Mouse (Mus musculus) monocyte, adult 5-6 weeks (primary cell): ENCODE measurements around the gene Pebp1. TPM values are rescaled to one million over a fixed set of nuclear protein-coding genes. Genes with fewer than 3 reads are reported as not detected.

Experiments used
- ATAC-seq: fragments of 153-309, 156-312 bp; replicated peaks from 2 replicates; pipeline ENCODE4 v1.8.0; 2017; ENCODE audit warnings: mild to moderate bottlenecking; ENCODE audit not compliant: low TSS enrichment, insufficient number of reproducible peaks, severe bottlenecking, poor library complexity, low FRiP score
- total RNA-seq: library from RNA; stranded (forward); fragments of 200-1000, 200-491, 200-594 nt; gene quantifications from 3 replicates; pipeline ENCODE4 v1.2.3, GENCODE M21; 2017

The Pebp1 gene
- total RNA-seq, 1 experiment from 2014 or later: 27.5 TPM

GRCm38 (mm10) chr5:117291312-117291711 is 3.9 kb upstream of the Pebp1 start:
- ATAC-seq: no peak

DNA sequence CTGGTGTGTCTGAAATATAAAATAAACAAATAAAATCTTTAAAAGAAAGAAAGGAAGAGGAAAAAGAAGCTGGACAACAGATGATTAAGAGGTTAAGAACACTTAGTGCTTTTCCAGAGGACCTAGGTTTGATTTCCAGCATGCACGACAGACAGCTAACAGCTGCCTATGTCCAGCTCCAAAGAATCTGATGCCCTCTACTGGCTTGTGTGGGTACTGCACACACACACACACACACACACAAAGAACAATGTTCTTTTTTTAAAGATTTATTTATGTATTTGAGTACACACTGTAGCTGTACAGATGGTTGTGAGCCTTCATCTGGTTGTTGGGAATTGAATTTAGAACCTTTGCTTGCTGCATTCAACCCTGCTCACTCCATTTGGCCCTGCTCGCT is 2.7 kb upstream of the Pebp1 start:
- no peak for ATAC-seq

DNA sequence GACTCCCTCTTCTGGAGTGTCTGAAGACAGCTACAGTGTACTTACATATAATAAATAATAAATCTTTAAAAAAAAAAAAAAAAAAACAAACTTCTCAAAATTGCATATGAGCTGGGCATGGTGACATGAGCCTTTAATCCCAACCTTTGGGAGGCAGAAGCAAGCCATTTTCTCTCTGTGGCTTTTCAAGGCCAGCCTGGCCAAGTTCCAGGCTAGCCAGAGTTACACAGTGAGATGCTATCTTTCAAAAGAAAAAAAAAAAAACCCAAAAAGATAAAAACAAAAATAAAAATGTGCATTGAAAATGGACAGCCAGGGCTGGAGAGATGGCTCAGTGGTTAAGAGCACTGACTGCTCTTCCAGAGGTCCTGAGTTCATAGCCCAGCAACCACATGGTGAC is 2.2 kb upstream of the Pebp1 start:
- ATAC-seq: no peak

GRCm38 (mm10) chr5:117286286-117286685 is 1.1 kb downstream of the Pebp1 start:
- ATAC-seq: no peak

- ATAC-seq: no peak
These were observed 2.2 kb downstream of the Pebp1 start for GRCm38 (mm10) chr5:117285266-117285665.

DNA sequence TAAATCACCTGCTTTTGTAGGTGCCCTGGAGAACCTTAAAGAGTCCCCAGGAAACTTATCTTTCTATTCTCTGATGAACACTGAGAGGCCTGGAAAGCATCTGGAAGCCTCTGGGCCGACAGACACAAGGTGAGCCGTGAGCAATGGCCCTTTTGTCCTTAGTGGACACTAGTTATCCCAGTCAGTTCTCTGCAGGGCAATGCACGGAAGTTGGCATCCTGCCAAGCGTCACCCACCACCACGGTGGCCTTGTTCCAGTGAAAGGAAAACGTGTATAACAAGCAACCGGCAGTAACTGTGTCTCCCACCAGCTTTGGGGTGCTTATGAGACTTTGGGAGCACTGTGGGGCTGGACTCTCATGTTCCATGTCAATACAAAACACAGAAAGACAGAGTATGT is 2.7 kb downstream of the Pebp1 start:
- no peak for ATAC-seq

DNA sequence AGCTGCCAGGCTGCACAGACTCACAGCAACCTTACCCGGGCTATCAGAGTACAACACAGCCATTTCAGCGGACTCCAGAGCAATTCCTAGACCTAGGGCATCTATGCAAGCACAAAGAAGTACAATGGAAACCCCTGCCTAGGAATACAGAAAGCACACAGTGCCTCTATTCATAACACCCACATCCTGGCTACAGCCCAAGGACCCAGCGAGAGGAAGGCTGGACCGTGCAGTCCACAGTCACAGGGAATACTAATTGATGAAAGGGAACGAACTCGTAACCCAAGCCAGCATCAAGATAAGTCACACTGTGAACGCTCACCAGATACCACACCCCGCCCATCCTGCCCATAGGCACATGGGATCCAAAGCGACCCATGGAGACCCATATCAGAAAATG is 3.4 kb downstream of the Pebp1 start:
- ATAC-seq: no peak

DNA sequence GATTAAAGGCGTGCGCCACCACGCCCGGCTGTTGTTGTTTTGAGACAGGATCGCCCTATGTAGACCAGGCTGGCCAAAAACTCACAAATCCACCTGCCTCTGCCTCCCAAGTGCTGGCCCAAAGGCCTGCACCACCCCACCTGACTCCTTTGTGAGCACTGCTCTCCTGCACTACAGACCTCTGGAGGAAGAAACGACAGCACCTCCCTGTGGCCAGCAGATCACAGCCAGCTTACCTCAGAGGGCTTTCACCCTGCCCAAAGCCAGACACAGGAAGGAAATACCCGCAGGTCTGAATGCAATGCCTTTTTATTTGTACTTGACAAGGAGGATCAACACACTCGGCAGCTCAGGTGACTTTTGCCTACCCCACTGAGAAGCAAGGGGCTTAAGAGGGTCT is 5.1 kb downstream of the Pebp1 start:
- ATAC-seq: no peak

DNA sequence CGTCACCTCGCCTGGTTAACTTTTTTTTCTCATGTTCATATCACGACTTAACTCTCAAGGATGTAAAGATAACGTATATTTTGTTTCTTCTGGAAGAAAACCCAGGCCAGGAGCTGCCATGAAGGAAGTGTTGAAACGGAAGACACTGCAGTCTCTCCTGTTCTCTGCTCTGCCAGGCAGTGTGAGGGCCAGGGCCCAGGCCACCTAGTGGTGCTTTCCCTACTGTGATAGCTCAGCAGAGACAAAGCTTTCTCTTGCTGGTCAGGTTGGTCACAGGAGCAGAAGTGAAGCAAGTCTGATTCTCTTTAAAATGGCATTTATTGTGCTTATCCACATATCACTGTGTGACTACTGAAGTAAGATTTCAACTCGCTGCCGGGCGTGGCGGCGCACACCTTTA is 5.9 kb downstream of the Pebp1 start:
- no peak for ATAC-seq

GRCm38 (mm10) chr5:117279669-117280050 is 7.8 kb downstream of the Pebp1 start:
- no peak for ATAC-seq

DNA sequence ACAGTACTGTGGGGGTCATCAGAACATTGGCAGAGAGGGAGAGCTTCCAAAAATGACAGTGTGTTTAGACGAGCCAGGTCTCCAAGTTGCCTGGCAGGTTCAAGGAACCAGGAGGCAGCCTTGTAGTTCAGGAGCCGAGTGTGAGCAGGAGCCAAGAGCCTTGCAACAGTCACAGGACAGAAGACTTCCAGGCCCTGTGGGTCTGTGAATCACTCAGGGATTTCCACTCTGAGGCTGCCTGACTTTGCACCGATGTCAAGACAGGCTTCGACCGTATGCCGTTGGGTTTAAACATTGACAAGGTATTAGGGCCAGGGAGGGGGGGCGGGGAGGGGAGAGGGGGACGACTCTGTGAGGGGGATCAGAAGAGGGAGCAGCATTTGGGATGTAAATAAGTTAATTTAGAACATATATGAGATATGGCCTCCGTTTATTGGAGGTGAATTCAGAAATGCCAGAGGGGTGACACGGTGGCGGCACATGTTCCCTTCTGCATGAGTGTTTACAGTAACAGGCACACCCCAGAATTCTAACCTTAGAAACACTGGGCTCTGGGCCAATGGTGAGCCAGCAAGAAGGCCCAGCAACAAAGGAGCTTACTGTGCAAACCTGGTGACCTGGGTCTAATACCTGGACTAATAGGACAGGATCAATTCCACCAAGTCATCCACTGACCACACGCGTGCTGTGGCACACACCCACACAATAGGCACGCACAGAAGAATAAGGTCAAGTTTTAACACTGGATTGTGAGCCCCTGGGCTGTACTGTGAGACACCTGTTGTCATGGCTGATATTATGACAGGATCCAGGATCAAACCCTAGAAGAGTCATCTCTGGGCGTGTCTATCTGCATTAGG is 8.4 kb downstream of the Pebp1 start:
- no peak for ATAC-seq

GRCm38 (mm10) chr5:117277784-117278183 is 9.6 kb downstream of the Pebp1 start:
- ATAC-seq: no peak

DNA sequence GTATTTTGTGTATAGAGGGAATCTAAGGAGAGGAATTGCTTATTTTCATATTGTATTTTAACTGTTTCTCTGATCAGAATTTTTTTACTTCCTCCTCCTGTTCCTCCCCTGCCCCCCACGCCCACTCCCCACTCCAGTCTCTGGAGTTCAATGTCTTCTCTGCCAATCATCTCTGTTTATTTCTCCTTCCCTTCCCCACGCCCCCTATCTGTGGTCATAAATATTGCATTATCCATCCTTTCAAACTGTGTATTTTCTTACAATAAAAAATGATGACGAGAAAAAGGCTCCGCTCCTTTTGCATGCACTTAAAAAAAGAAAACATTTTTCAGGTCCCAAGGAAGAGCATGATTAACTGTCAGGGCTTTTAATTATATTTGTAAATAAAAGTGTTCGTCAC is 12.6 kb downstream of the Pebp1 start:
- ATAC-seq: no peak

GRCm38 (mm10) chr5:117271945-117272344 is 15.5 kb downstream of the Pebp1 start:
- no peak for ATAC-seq

DNA sequence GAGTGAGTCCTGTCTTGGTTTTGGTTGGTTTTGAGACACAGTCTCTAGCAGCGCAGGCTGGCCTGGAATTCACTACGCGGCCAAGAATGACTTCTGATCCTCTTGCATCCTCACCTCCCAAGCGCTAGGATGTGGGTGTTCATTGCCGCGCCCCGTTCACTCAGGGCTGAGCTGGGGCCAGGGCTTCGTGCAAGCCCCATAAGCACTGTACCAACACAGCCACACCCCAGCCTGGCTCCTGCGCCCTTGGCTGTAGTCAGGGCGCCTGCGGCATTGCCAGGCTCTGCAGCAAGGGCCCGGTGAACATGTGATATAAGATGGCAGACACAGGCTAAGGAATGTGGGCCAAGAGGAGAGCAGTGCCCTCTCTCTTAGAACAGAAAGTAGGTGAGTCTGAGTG is 18.0 kb downstream of the Pebp1 start:
- no peak for ATAC-seq

- ATAC-seq: no peak
These were observed 18.7 kb downstream of the Pebp1 start for GRCm38 (mm10) chr5:117268749-117269148.

- ATAC-seq: no peak
These were observed 19.5 kb downstream of the Pebp1 start for GRCm38 (mm10) chr5:117267913-117268312.

GRCm38 (mm10) chr5:117264701-117265100 is 22.7 kb downstream of the Pebp1 start:
- ATAC-seq: no peak

- no peak for ATAC-seq
These were observed 23.9 kb downstream of the Pebp1 start for GRCm38 (mm10) chr5:117263566-117263965.

- no peak for ATAC-seq
These were observed 29.1 kb downstream of the Pebp1 start for GRCm38 (mm10) chr5:117258276-117258675.

DNA sequence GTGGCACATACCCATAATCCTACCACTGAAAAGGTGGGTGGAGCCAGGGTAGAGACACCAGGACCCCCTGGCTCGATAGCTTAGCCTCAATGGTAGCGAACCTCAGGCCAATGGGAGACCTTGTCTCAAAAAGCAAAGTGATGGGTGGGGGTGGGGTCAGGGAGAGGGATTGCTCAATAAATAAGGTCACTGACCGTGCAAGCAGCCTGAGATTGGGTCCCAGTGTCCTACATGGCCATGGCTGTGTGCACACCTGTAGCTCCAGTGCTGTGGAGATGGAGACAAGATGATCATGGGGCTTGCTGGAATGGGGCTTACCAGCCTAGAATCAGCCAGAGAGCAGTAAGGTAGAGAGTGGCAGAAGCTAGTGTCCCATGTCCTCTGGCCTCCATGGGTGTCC is 35.7 kb downstream of the Pebp1 start:
- ATAC-seq: no peak
